Mouse (Mus musculus) megakaryocyte, embryonic 14.5 days (primary cell): ENCODE data around the gene Ttll11. TPM values are rescaled to one million over a fixed set of nuclear protein-coding genes. Genes with fewer than 3 reads are reported as not detected.

Experiments used
- H3K27me3 ChIP-seq: replicated peaks from 2 replicates; pipeline ENCODE3; 2012; ENCODE audit warnings: inconsistent platforms
- H3K36me3 ChIP-seq: replicated peaks from 2 replicates; pipeline ENCODE3; 2012; ENCODE audit warnings: low read length, inconsistent platforms, mixed read lengths
- H3K4me1 ChIP-seq: 2 replicates; pipeline ENCODE4 v1.6.1; 2012; ENCODE audit warnings: inconsistent platforms
- H3K4me3 ChIP-seq: replicated peaks from 2 replicates; pipeline ENCODE3; 2012; ENCODE audit warnings: moderate library complexity, mild to moderate bottlenecking, inconsistent platforms
- H3K9me3 ChIP-seq: 2 replicates; pipeline ENCODE4 v1.6.1; 2012; ENCODE audit warnings: inconsistent platforms
- FLI1 ChIP-seq: IDR thresholded peaks from 2 replicates; pipeline ENCODE4 v1.6.1; 2012; ENCODE audit warnings: low read length, inconsistent platforms, mixed read lengths
- GATA1 ChIP-seq: IDR thresholded peaks from 3 replicates; pipeline ENCODE4 v1.6.1; 2012; ENCODE audit warnings: mixed read lengths, low read length, inconsistent platforms, borderline replicate concordance
- polyA plus RNA-seq: library from polyadenylated mRNA; stranded (reverse); fragments of >175 nt; gene quantifications from 2 replicates; pipeline ENCODE4 v1.2.3, GENCODE M21; 2012; ENCODE audit warnings: low replicate concordance; ENCODE audit not compliant: insufficient read depth

Gene Ttll11
- polyA plus RNA-seq, 1 experiment, result 64.8 TPM

GRCm38 (mm10) chr2:35811801-35812560 is 167.7 kb downstream of the Ttll11 start:
- Histone ChIP-seq H3K9me3 (no peaks in the 10 kb centered on the region), H3K4me3 (no peak overlapping the region), H3K27me3 (no peaks in the 10 kb centered on the region), H3K36me3 (peaks cover 94% of the 10 kb centered on the region), H3K4me1 (peaks cover 72% of the 10 kb centered on the region)
- TF ChIP-seq FLI1 (no peak), GATA1 (no peak)

GRCm38 (mm10) chr2:35810027-35810426 is 169.7 kb downstream of the Ttll11 start:
- H3K36me3 ChIP-seq, result peaks cover 93% of the 10 kb centered on the region
- no peak overlapping the region for H3K4me3 ChIP-seq
- H3K9me3 ChIP-seq, result no peaks in the 10 kb centered on the region
- H3K4me1 ChIP-seq, result peaks cover 73% of the 10 kb centered on the region
- no peaks in the 10 kb centered on the region for H3K27me3 ChIP-seq
- TF ChIP-seq FLI1, result no peak
- no peak for TF ChIP-seq GATA1

GRCm38 (mm10) chr2:35809141-35809540 is 170.6 kb downstream of the Ttll11 start:
- TF ChIP-seq FLI1, result no peak
- no peak for TF ChIP-seq GATA1
- H3K4me1 ChIP-seq, result peaks cover 74% of the 10 kb centered on the region
- H3K9me3 ChIP-seq, result no peaks in the 10 kb centered on the region
- H3K36me3 ChIP-seq, result peaks cover 93% of the 10 kb centered on the region
- no peaks in the 10 kb centered on the region for H3K27me3 ChIP-seq
- H3K4me3 ChIP-seq, result no peak overlapping the region

- H3K9me3 ChIP-seq, result no peaks in the 10 kb centered on the region
- no peaks in the 10 kb centered on the region for H3K27me3 ChIP-seq
- no peak overlapping the region for H3K4me3 ChIP-seq
- H3K4me1 ChIP-seq, result peaks cover 68% of the 10 kb centered on the region
- peaks cover 89% of the 10 kb centered on the region for H3K36me3 ChIP-seq
- TF ChIP-seq FLI1 (no peak), GATA1 (no peak)
Measured at GRCm38 (mm10) chr2:35805881-35806280, 173.8 kb downstream of the Ttll11 start.

GRCm38 (mm10) chr2:35803095-35803494 is 176.6 kb downstream of the Ttll11 start:
- no peak for TF ChIP-seq FLI1
- no peak for TF ChIP-seq GATA1
- H3K4me3 ChIP-seq, result no peak overlapping the region
- H3K36me3 ChIP-seq, result peaks cover 92% of the 10 kb centered on the region
- no peaks in the 10 kb centered on the region for H3K27me3 ChIP-seq
- peaks cover 67% of the 10 kb centered on the region for H3K4me1 ChIP-seq
- no peaks in the 10 kb centered on the region for H3K9me3 ChIP-seq

GRCm38 (mm10) chr2:35801759-35802158 is 178.0 kb downstream of the Ttll11 start:
- no peaks in the 10 kb centered on the region for H3K27me3 ChIP-seq
- H3K4me1 ChIP-seq, result peaks cover 78% of the 10 kb centered on the region
- TF ChIP-seq FLI1, result no peak
- no peak for TF ChIP-seq GATA1
- no peaks in the 10 kb centered on the region for H3K9me3 ChIP-seq
- H3K36me3 ChIP-seq, result peaks cover 92% of the 10 kb centered on the region
- no peak overlapping the region for H3K4me3 ChIP-seq

- no peak for TF ChIP-seq GATA1
- TF ChIP-seq FLI1, result no peak
- Histone ChIP-seq H3K27me3 (no peaks in the 10 kb centered on the region), H3K9me3 (no peaks in the 10 kb centered on the region), H3K36me3 (peaks cover 91% of the 10 kb centered on the region), H3K4me1 (peaks cover 80% of the 10 kb centered on the region), H3K4me3 (no peak overlapping the region)
Measured at GRCm38 (mm10) chr2:35799073-35799472, 180.6 kb downstream of the Ttll11 start.

- TF ChIP-seq GATA1, result no peak
- no peak for TF ChIP-seq FLI1
- Histone ChIP-seq H3K9me3 (no peaks in the 10 kb centered on the region), H3K27me3 (no peaks in the 10 kb centered on the region), H3K36me3 (peaks cover 91% of the 10 kb centered on the region), H3K4me1 (peaks cover 79% of the 10 kb centered on the region), H3K4me3 (no peak overlapping the region)
Measured at GRCm38 (mm10) chr2:35797998-35798397, 181.7 kb downstream of the Ttll11 start.

GRCm38 (mm10) chr2:35789362-35790326 is 190.1 kb downstream of the Ttll11 start:
- Histone ChIP-seq H3K4me1 (peaks cover 63% of the 10 kb centered on the region), H3K36me3 (peaks cover 97% of the 10 kb centered on the region), H3K4me3 (no peak overlapping the region), H3K27me3 (no peaks in the 10 kb centered on the region), H3K9me3 (no peaks in the 10 kb centered on the region)
- no peak for TF ChIP-seq FLI1
- no peak for TF ChIP-seq GATA1

GRCm38 (mm10) chr2:35785877-35786276 is 193.8 kb downstream of the Ttll11 start:
- no peak overlapping the region for H3K4me3 ChIP-seq
- no peaks in the 10 kb centered on the region for H3K9me3 ChIP-seq
- H3K36me3 ChIP-seq, result peaks cover 100% of the 10 kb centered on the region
- TF ChIP-seq FLI1 (no peak), GATA1 (no peak)
- no peaks in the 10 kb centered on the region for H3K27me3 ChIP-seq
- peaks cover 72% of the 10 kb centered on the region for H3K4me1 ChIP-seq
